14 mouse cellular contexts compared by ENCODE assay signal in genomic region chr13:32267184-32267775, GRCm38 (mm10).
A peak's percentile ranks its signal among the peaks of the same experiment; 100 is the strongest.
DNase-seq lines count a peak whose midpoint lies in the region; ATAC-seq and TF ChIP-seq lines count a peak whose summit lies in the region.
"Had no signal": no experiment of that assay in that cellular context is flagged by ENCODE, and none has a peak within 500 bp of the region (broad histone marks: within the 10 kb centered on the region; RNA-seq: fewer than 3 reads in every experiment).

No protein-coding gene starts in this region.

- no peak overlapping the region for H3K4me2 ChIP-seq in kidney, postnatal 0 days (ENCODE audit: low read length)
- no peak overlapping the region for H3K4me2 ChIP-seq in intestine, embryonic 16.5 days (ENCODE audit: low read depth, low read length)
- H3K4me2 ChIP-seq in liver, embryonic 12.5 days = no peak overlapping the region
- H3K4me2 ChIP-seq: embryonic facial prominence, embryonic 15.5 days; heart, embryonic 12.5 days had no signal

- H3K4me3 ChIP-seq in kidney, postnatal 0 days (replicated peaks; ENCODE audit: low read depth, low read length) = no peak overlapping the region
- no peak overlapping the region for H3K4me3 ChIP-seq in intestine, embryonic 16.5 days (ENCODE audit: low read length)
- no peak overlapping the region for H3K4me3 ChIP-seq in liver, embryonic 12.5 days
- H3K4me3 ChIP-seq: embryonic facial prominence, embryonic 15.5 days; gastrocnemius, adult 2 months; heart, embryonic 12.5 days had no signal

- H3K36me3 ChIP-seq in kidney, postnatal 0 days (ENCODE audit: insufficient read depth, low read length) = no peaks in the 10 kb centered on the region
- no peaks in the 10 kb centered on the region for H3K36me3 ChIP-seq in intestine, embryonic 16.5 days (ENCODE audit: control insufficient read depth, insufficient read depth, low read length)
- no peaks in the 10 kb centered on the region for H3K36me3 ChIP-seq in liver, embryonic 12.5 days
- H3K36me3 ChIP-seq: embryonic facial prominence, embryonic 15.5 days; G1E; heart, embryonic 12.5 days had no signal

- no peaks in the 10 kb centered on the region for H3K27me3 ChIP-seq in kidney, postnatal 0 days (ENCODE audit: insufficient read depth, low read length)
- H3K27me3 ChIP-seq in intestine, embryonic 16.5 days (replicated peaks; ENCODE audit: control insufficient read depth, insufficient read depth, low read length) = no peaks in the 10 kb centered on the region
- no peaks in the 10 kb centered on the region for H3K27me3 ChIP-seq in liver, embryonic 12.5 days (replicated peaks)
- H3K27me3 ChIP-seq: embryonic facial prominence, embryonic 15.5 days; heart, embryonic 12.5 days had no signal

- 20% methylated on average over 2 of the region's 2 CpGs for WGBS in kidney, postnatal 0 days
- 17% methylated on average over 2 of the region's 2 CpGs for WGBS in intestine, embryonic 16.5 days
- WGBS in liver, embryonic 12.5 days (ENCODE audit: insufficient replicate concordance) = 42% methylated on average over 2 of the region's 2 CpGs

- no peaks in the 10 kb centered on the region for H3K4me1 ChIP-seq in kidney, postnatal 0 days (replicated peaks; ENCODE audit: insufficient read depth, low read length)
- 0 out of 2 replicates have a peak, but pooled peaks cover 3% of the 10 kb centered on the region for H3K4me1 ChIP-seq in intestine, embryonic 16.5 days (ENCODE audit: control insufficient read depth, insufficient read depth, low read length)
- H3K4me1 ChIP-seq in liver, embryonic 12.5 days = no peaks in the 10 kb centered on the region

- ATAC-seq in kidney, postnatal 0 days (replicated peaks; ENCODE audit: low FRiP score, low read depth) = no peak
- peak; percentile 37; the same call in 1 of the 2 replicates for ATAC-seq in granulocyte monocyte progenitor cell, adult 5-6 weeks (replicated peaks; ENCODE audit: poor library complexity, severe bottlenecking)
- no peak for ATAC-seq in intestine, embryonic 16.5 days
- no peak for ATAC-seq in liver, embryonic 12.5 days

- no peaks in the 10 kb centered on the region for H3K9me3 ChIP-seq in kidney, postnatal 0 days (replicated peaks; ENCODE audit: low read length)
- no peaks in the 10 kb centered on the region for H3K9me3 ChIP-seq in intestine, embryonic 16.5 days (ENCODE audit: control insufficient read depth, low read length)
- no peaks in the 10 kb centered on the region for H3K9me3 ChIP-seq in liver, embryonic 12.5 days (replicated peaks)
- H3K9me3 ChIP-seq: embryonic facial prominence, embryonic 15.5 days; G1E; heart, embryonic 12.5 days had no signal

- TF ChIP-seq CTCF in kidney, postnatal 0 days (IDR thresholded peaks at IDR 0.05; ENCODE audit: low read depth) = no peak

- DNase-seq in adrenal gland, adult 2 months = peak; percentile 3
- DNase-seq in adrenal gland, adult 18-20 months (ENCODE audit: low spot score in 2 of 2) = no peak
- peak; percentile 31 for DNase-seq in kidney, postnatal 0 days (ENCODE audit: low spot score)
- no peak for DNase-seq in kidney, postnatal 14 days
- peak; percentile 9 for DNase-seq in MN1 (ENCODE audit: low spot score)
- DNase-seq: gastrocnemius, adult 2 months; layer of hippocampus, adult 9-11 months had no signal

- no peak overlapping the region for H3K27ac ChIP-seq in kidney, postnatal 0 days
- no peak overlapping the region for H3K27ac ChIP-seq in intestine, embryonic 16.5 days (ENCODE audit: low read length)
- H3K27ac ChIP-seq in liver, embryonic 12.5 days = no peak overlapping the region
- H3K27ac ChIP-seq: embryonic facial prominence, embryonic 15.5 days; gastrocnemius, adult 2 months; macrophage had no signal

- no peak overlapping the region for H3K9ac ChIP-seq in kidney, postnatal 0 days (ENCODE audit: low read depth, low read length)
- H3K9ac ChIP-seq in intestine, embryonic 16.5 days (ENCODE audit: low read depth, low read length) = no peak overlapping the region
- no peak overlapping the region for H3K9ac ChIP-seq in liver, embryonic 12.5 days
- H3K9ac ChIP-seq: embryonic facial prominence, embryonic 15.5 days; heart, embryonic 12.5 days had no signal

Comparison
In these comparisons a context has a peak if more than half of its experiments do, and no peak if none do; other contexts are left out.
1. DNase-seq: peak in adrenal gland, adult 2 months (single experiment), kidney, postnatal 0 days (single experiment) and MN1 (single experiment); none in adrenal gland, adult 18-20 months (0 of 2) and kidney, postnatal 14 days (single experiment).